ENCODE assay signal across 9 mouse cellular contexts in the genomic region with DNA sequence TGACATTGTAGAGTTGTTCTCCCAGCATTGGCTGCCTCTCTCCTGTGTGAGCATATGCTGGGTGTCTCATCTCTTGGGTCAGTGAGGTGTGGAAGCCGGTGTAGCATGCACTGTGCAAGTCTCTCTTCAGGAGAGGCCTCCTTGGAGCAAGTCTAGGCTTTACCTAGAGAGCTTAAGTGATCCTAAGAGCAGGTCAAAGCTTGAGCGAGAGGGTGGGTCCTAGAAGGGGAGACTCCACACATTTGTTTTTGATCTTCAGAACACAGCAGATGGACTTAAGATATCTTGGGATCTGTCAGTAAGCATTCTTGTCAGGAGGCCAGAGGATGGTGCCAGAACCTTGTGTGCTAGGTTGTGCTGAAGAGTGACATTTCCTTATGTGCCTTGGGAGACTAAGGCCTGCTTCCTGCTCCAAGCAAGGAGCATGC.
DNase-seq lines count a peak whose midpoint lies in the region; ATAC-seq and TF ChIP-seq lines count a peak whose summit lies in the region.
"Had no signal": no experiment of that assay in that cellular context is flagged by ENCODE, and none has a peak within 500 bp of the region (broad histone marks: within the 10 kb centered on the region; RNA-seq: fewer than 3 reads in every experiment).

No protein-coding gene starts in this region.

- 79% methylated on average over 2 of the region's 2 CpGs for WGBS in midbrain, postnatal 0 days
- 88% methylated on average over 2 of the region's 2 CpGs for WGBS in midbrain, embryonic 15.5 days

- H3K4me3 ChIP-seq in midbrain, postnatal 0 days (ENCODE audit: low read depth, low read length) = no peak overlapping the region
- no peak overlapping the region for H3K4me3 ChIP-seq in midbrain, embryonic 15.5 days

- TF ChIP-seq CTCF in midbrain, postnatal 0 days (IDR thresholded peaks at IDR 0.05) = peak; percentile 13; the same call in 1 of the 2 replicates

- no peak overlapping the region for H3K27ac ChIP-seq in midbrain, postnatal 0 days (ENCODE audit: low read depth, low read length)
- no peak overlapping the region for H3K27ac ChIP-seq in midbrain, embryonic 15.5 days

- H3K36me3 ChIP-seq in midbrain, postnatal 0 days (ENCODE audit: insufficient read depth, low read length) = no peaks in the 10 kb centered on the region
- H3K36me3 ChIP-seq in midbrain, embryonic 15.5 days (replicated peaks) = no peaks in the 10 kb centered on the region

- peak; percentile 55 to 58 for DNase-seq in adrenal gland, adult (ENCODE audit: inconsistent age in 2 of 2, low spot score in 1 of 2)
- DNase-seq in adrenal gland, postnatal 36 days = no peak
- peak; percentile 32 for DNase-seq in midbrain, postnatal 0 days (ENCODE audit: low spot score)
- peak; percentile 55 to 60 for DNase-seq in kidney, adult 8-10 months
- DNase-seq in skeletal muscle tissue, adult 2 months (ENCODE audit: low read depth, low spot score) = peak; percentile 87
- no peak for DNase-seq in thymus, postnatal 36 days
- no peak for DNase-seq in adrenal gland, postnatal 4 days (ENCODE audit: low spot score in 2 of 2)
- DNase-seq: thymus, postnatal 25 days had no signal

- ATAC-seq in midbrain, postnatal 0 days (ENCODE audit: low FRiP score) = no peak
- ATAC-seq in midbrain, embryonic 15.5 days (replicated peaks) = no peak

- H3K4me1 ChIP-seq in midbrain, postnatal 0 days (ENCODE audit: insufficient read depth, low read length) = no peaks in the 10 kb centered on the region
- no peaks in the 10 kb centered on the region for H3K4me1 ChIP-seq in midbrain, embryonic 15.5 days

- no peak overlapping the region for H3K9ac ChIP-seq in midbrain, postnatal 0 days (replicated peaks; ENCODE audit: low read length, poor library complexity, severe bottlenecking)
- no peak overlapping the region for H3K9ac ChIP-seq in midbrain, embryonic 15.5 days

- H3K27me3 ChIP-seq in midbrain, postnatal 0 days (ENCODE audit: insufficient read depth, low read length) = no peaks in the 10 kb centered on the region
- H3K27me3 ChIP-seq in midbrain, embryonic 15.5 days (replicated peaks) = no peaks in the 10 kb centered on the region

- no peaks in the 10 kb centered on the region for H3K9me3 ChIP-seq in midbrain, postnatal 0 days (ENCODE audit: low read length)
- no peaks in the 10 kb centered on the region for H3K9me3 ChIP-seq in midbrain, embryonic 15.5 days

- H3K4me2 ChIP-seq in midbrain, postnatal 0 days (ENCODE audit: low read depth, low read length, poor library complexity, severe bottlenecking) = no peak overlapping the region
- H3K4me2 ChIP-seq in midbrain, embryonic 15.5 days = no peak overlapping the region

Comparison
In these comparisons a context has a peak if more than half of its experiments do, and no peak if none do; other contexts are left out.
1. DNase-seq: peak in adrenal gland, adult (2 of 2), midbrain, postnatal 0 days (single experiment), kidney, adult 8-10 months (2 of 2) and skeletal muscle tissue, adult 2 months (single experiment); none in adrenal gland, postnatal 36 days (0 of 2), thymus, postnatal 36 days (0 of 2) and adrenal gland, postnatal 4 days (0 of 2).